Mouse (Mus musculus) bone marrow, adult 2 months (tissue): ENCODE results near the gene Zdhhc21.

Source experiments
- CTCF ChIP-seq: fragments of 200-500 bp; IDR thresholded peaks from 2 replicates; pipeline ENCODE4 v1.5.1; 2011; ENCODE audit warnings: low read length, control low read depth; ENCODE audit not compliant: control insufficient read depth, insufficient read depth
- POLR2A ChIP-seq: fragments of 200-500 bp; IDR thresholded peaks from 2 replicates; pipeline ENCODE4 v1.6.1; 2011; ENCODE audit warnings: low read depth, mild to moderate bottlenecking, control low read depth, low read length, borderline replicate concordance; ENCODE audit not compliant: control insufficient read depth

DNA sequence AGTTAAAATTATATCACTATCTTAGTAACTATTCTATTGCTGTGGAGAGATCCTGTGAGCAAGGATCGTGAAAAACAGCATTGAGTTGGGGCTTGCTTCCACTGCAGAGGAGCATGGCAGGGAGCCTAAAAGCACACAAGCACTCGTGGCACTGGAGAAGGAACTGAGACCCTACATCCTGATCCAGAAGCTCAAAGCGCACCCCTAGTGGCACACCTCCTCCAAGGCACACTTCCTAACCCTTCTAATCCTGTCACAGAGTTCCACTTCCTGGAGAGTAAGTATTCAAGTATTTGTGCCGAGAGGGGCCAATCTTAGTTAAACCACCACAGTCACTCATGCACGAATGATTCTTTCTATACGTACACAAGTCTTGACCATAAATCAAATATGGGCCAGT lies 46.4 kb downstream of the Zdhhc21 start:
- TF ChIP-seq POLR2A (no peak), CTCF (no peak)
